Mouse (Mus musculus) myocyte (in vitro differentiated cells): ENCODE data around the gene Cyb5r1.

ENCODE experiments used
- CEBPB ChIP-seq: IDR thresholded peaks from 2 replicates; pipeline ENCODE4 v1.6.1; 2011; ENCODE audit warnings: mild to moderate bottlenecking, moderate library complexity; ENCODE audit not compliant: poor library complexity, insufficient read depth, severe bottlenecking
- E2F4 ChIP-seq: IDR thresholded peaks from one replicate; pipeline ENCODE4 v1.6.1; 2011; ENCODE audit warnings: mild to moderate bottlenecking, control low read depth, moderate library complexity; ENCODE audit not compliant: insufficient read depth
- MAX ChIP-seq: IDR thresholded peaks from one replicate; pipeline ENCODE4 v1.6.1; 2011; ENCODE audit warnings: low read depth, mild to moderate bottlenecking, control low read depth
- MYOG ChIP-seq, 3 experiments: IDR thresholded peaks; one replicate each; pipeline ENCODE4 v1.6.1; 2011; ENCODE audit warnings: control low read depth in 2 of 3, low read depth in 2 of 3, mild to moderate bottlenecking in 2 of 3; ENCODE audit not compliant: insufficient read length in 2 of 3, control insufficient read depth in 1 of 3, insufficient read depth in 1 of 3
- POLR2A ChIP-seq: IDR thresholded peaks from one replicate; pipeline ENCODE4 v1.6.1; 2011; ENCODE audit warnings: low read depth, mild to moderate bottlenecking, control low read depth, moderate library complexity; ENCODE audit not compliant: insufficient read length
- POLR2AphosphoS2 ChIP-seq: IDR thresholded peaks from one replicate; pipeline ENCODE4 v1.6.1; 2011; ENCODE audit warnings: low read depth, control low read depth; ENCODE audit not compliant: insufficient read length
- TCF12 ChIP-seq: IDR thresholded peaks from one replicate; pipeline ENCODE4 v1.6.1; 2011; ENCODE audit warnings: mild to moderate bottlenecking, control low read depth; ENCODE audit not compliant: poor library complexity, insufficient read depth, severe bottlenecking
- TCF3 ChIP-seq: IDR thresholded peaks from one replicate; pipeline ENCODE4 v1.6.1; 2011; ENCODE audit warnings: low read depth, control low read depth; ENCODE audit not compliant: insufficient read length
- USF1 ChIP-seq: IDR thresholded peaks from one replicate; pipeline ENCODE4 v1.6.1; 2011; ENCODE audit warnings: low read depth, mild to moderate bottlenecking, control low read depth, moderate library complexity

DNA sequence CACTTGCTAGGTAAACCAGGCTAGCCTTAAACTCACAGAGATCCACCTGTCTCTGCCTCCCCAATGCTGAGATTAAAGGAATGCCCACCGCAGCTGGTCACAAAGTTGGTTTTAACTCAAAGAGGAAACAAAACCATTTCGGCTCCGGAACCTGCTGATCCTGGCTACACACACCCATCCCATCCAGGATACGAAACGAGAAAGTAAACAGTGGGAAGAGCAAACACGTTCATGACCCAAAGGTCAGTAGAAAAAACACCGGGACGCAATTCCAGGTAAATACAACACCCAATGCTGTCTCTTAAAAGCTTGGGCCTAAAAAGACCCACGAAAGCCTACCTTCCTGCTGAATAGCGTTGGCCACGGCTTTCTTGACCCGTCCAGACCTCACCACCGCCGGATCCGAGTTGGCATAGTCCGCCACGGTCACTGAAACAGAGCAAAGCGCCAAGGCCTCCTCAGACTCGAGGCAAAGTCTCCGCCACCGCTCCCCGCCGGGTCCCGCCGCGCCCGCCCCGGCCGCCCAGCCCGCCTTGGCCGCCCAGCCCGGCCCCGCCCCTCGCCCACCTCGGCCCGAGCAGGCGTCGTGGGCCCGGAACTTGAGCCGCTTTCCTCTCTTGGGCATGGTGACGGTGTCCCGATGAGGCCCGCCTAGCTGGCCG is 44.0 kb upstream of the Cyb5r1 start:
- no peak for TF ChIP-seq POLR2A
- TF ChIP-seq USF1 = no peak
- no peak for TF ChIP-seq MAX
- TF ChIP-seq MYOG (IDR thresholded peaks at IDR 0.05; ENCODE audit: control insufficient read depth in 1 of 3, insufficient read depth in 1 of 3, insufficient read length in 2 of 3, low read depth in 2 of 3) = no peak
- TF ChIP-seq E2F4 = no peak
- no peak for TF ChIP-seq POLR2AphosphoS2
- TF ChIP-seq TCF12 = no peak
- no peak for TF ChIP-seq CEBPB
- no peak for TF ChIP-seq TCF3
